Mouse (Mus musculus) heart, postnatal 36 days (tissue): ENCODE data around the gene Tnnt3. TPM values are rescaled to one million over a fixed set of nuclear protein-coding genes. Genes with fewer than 3 reads are reported as not detected.

ENCODE experiments used
- DNase-seq, 2 experiments: peaks; one replicate each; pipeline ENCODE4 v3.0.0; 2021 to 2022
- intact Hi-C: fragments of 180-260 bp; cut with DNase I; formaldehyde crosslinking; loops from one replicate; pipeline ENCODE4 v1.15.1; 2025
- total RNA-seq, 2 experiments: library from RNA; stranded (reverse); gene quantifications; 2 replicates each; pipeline ENCODE4 v1.2.3; 2021

Gene Tnnt3
- total RNA-seq, 2 experiments from 2014 or later = 0.61 to 0.68 TPM

GRCm38 (mm10) chr7:142558511-142559146 is 60.0 kb downstream of the Tnnt3 start:
- DNase-seq = no peak
- intact Hi-C loops = no loop called here

GRCm38 (mm10) chr7:142559651-142560175 is 61.1 kb downstream of the Tnnt3 start:
- intact Hi-C loops = no loop called here

GRCm38 (mm10) chr7:142560942-142561855 is 62.6 kb downstream of the Tnnt3 start:
- intact Hi-C loops = no loop called here

More at GRCm38 (mm10) chr7:142559651-142560175, 61.1 kb downstream of the Tnnt3 start:
- no peak for DNase-seq

GRCm38 (mm10) chr7:142561856-142562404 is 63.3 kb downstream of the Tnnt3 start:
- intact Hi-C loops = no loop called here
- DNase-seq = no peak

More at GRCm38 (mm10) chr7:142560942-142561855, 62.6 kb downstream of the Tnnt3 start:
- no peak for DNase-seq

- intact Hi-C loops = no loop called here
- DNase-seq = no peak
Measured at GRCm38 (mm10) chr7:142563168-142563567, 64.5 kb downstream of the Tnnt3 start.

GRCm38 (mm10) chr7:142564955-142565643 is 66.5 kb downstream of the Tnnt3 start:
- intact Hi-C loops = no loop called here
- DNase-seq = no peak

Other genes with a start within 250 kb of the Tnnt3 start
- not detected for gene Gm2431, start 240.5 kb upstream of the Tnnt3 start, total RNA-seq
- gene Gm4559, start 224.5 kb upstream of the Tnnt3 start, total RNA-seq = not detected
- not detected for gene Krtap5-1, start 201.7 kb upstream of the Tnnt3 start, total RNA-seq
- gene Krtap5-4, start 195.3 kb upstream of the Tnnt3 start, total RNA-seq = not detected
- 1 to 10 TPM; 1.8 to 2.0 TPM for gene Ifitm10, start 125.1 kb upstream of the Tnnt3 start, total RNA-seq
- gene Gm49369, start 116.2 kb upstream of the Tnnt3 start, total RNA-seq = 1 to 10 TPM in 1 of 2 experiments, under 1 TPM in 1; 0.72 to 8.2 TPM
- 100 to 1,000 TPM; 830 to 843 TPM for gene Ctsd, start 110.8 kb upstream of the Tnnt3 start, total RNA-seq
- not detected for gene Syt8, start 64.0 kb upstream of the Tnnt3 start, total RNA-seq
- gene Tnni2, start 57.0 kb upstream of the Tnnt3 start, total RNA-seq = 1 to 10 TPM; 1.6 to 3.4 TPM
- gene Lsp1, start 38.0 kb upstream of the Tnnt3 start, total RNA-seq = 10 to 100 TPM; 31.7 to 40.4 TPM
- gene Mrpl23, start 33.9 kb downstream of the Tnnt3 start, total RNA-seq = 10 to 100 TPM; 12.8 to 13.1 TPM
- 10 to 100 TPM; 78.1 to 89.2 TPM for gene Igf2, start 168.0 kb downstream of the Tnnt3 start, total RNA-seq
- under 1 TPM in 1 of 2 experiments, not detected in 1; 0.08 TPM for gene Gm49394, start 171.1 kb downstream of the Tnnt3 start, total RNA-seq
- gene Ins2, start 244.5 kb downstream of the Tnnt3 start, total RNA-seq = not detected